Mouse (Mus musculus) heart, embryonic 10.5 days (tissue): ENCODE measurements around the gene Stk11ip. TPM values are rescaled to one million over a fixed set of nuclear protein-coding genes. Genes with fewer than 3 reads are reported as not detected.

Experiments
- DNase-seq: peaks from one replicate; pipeline ENCODE4 v3.0.0-alpha.2; 2017; ENCODE audit warnings: low spot score
- H3K27ac ChIP-seq: fragments of 300-500 bp; sonication (generic); 2 replicates; pipeline ENCODE4 v1.5.1; 2016; ENCODE audit warnings: mild to moderate bottlenecking
- H3K27me3 ChIP-seq: fragments of 300-500 bp; sonication (generic); 2 replicates; pipeline ENCODE4 v1.6.1; 2016; ENCODE audit warnings: mild to moderate bottlenecking; ENCODE audit not compliant: poor library complexity, insufficient read depth, severe bottlenecking
- H3K36me3 ChIP-seq: fragments of 300-500 bp; sonication (generic); 2 replicates; pipeline ENCODE4 v1.6.1; 2016; ENCODE audit warnings: mild to moderate bottlenecking, moderate library complexity
- H3K4me1 ChIP-seq: fragments of 300-500 bp; sonication (generic); 2 replicates; pipeline ENCODE4 v1.6.1; 2016; ENCODE audit warnings: mild to moderate bottlenecking
- H3K4me3 ChIP-seq: fragments of 300-500 bp; sonication (generic); 2 replicates; pipeline ENCODE4 v1.5.1; 2016; ENCODE audit warnings: mild to moderate bottlenecking, moderate library complexity
- H3K9me3 ChIP-seq: fragments of 300-500 bp; sonication (generic); 2 replicates; pipeline ENCODE4 v1.6.1; 2016; ENCODE audit warnings: mild to moderate bottlenecking, moderate library complexity
- WGBS: fragments of 180-500 bp; shearing (Covaris S2); methylation state at CpG from one replicate; pipeline ENCODE4 v1.1.7; 2016; 5-methylcytosine and 5-hydroxymethylcytosine counted together
- polyA plus RNA-seq: library from polyadenylated mRNA; unstranded; fragments of >200 nt; fragmentation: Nextera tagmentation; extraction: Ambion mirVana; gene quantifications from 2 replicates; pipeline ENCODE4 v1.2.1, GENCODE M21; 2016

The Stk11ip gene
- polyA plus RNA-seq, 1 experiment from 2014 or later: 22.3 TPM

- peaks cover 90% of the 10 kb centered on the region for H3K4me1 ChIP-seq
These were observed 14.3 kb upstream of the Stk11ip start, which contains the start of gene Inha for GRCm38 (mm10) chr1:75507006-75507405. Gene Inha, plus strand, starts transcription at chr1:75507077.

GRCm38 (mm10) chr1:75509586-75509985, 11.7 kb upstream of the Stk11ip start:
- Histone ChIP-seq H3K9me3 (no peaks in the 10 kb centered on the region), H3K4me1 (peaks cover 84% of the 10 kb centered on the region), H3K4me3 (no peak overlapping the region), H3K27ac (peak overlapping the region; percentile 89), H3K36me3 (no peaks in the 10 kb centered on the region; the same call in 1 of the 2 replicates), H3K27me3 (no peaks in the 10 kb centered on the region)
- DNase-seq: no peak
- 42% methylated on average over 20 of the region's 20 CpGs for whole genome bisulfite sequencing

More at GRCm38 (mm10) chr1:75507006-75507405, 14.3 kb upstream of the Stk11ip start, which contains the start of gene Inha:
- peak within 1 kb of the TSS; percentile 96 for H3K4me3 ChIP-seq
- H3K27me3 ChIP-seq: no peaks in the 10 kb centered on the region
- peaks cover 20% of the 10 kb centered on the region for H3K36me3 ChIP-seq
- no peaks in the 10 kb centered on the region for H3K9me3 ChIP-seq
- WGBS: 36% methylated on average over 10 of the region's 10 CpGs
- H3K27ac ChIP-seq: peak within 1 kb of the TSS; percentile 99
- peak; percentile 76 for DNase-seq

- Histone ChIP-seq H3K4me3 (no peak overlapping the region), H3K4me1 (peaks cover 83% of the 10 kb centered on the region), H3K36me3 (no peaks in the 10 kb centered on the region), H3K27me3 (no peaks in the 10 kb centered on the region), H3K9me3 (no peaks in the 10 kb centered on the region), H3K27ac (peak overlapping the region; percentile 89)
- WGBS: 46% methylated on average over 5 of the region's 5 CpGs
- DNase-seq: no peak
These were observed 11.2 kb upstream of the Stk11ip start for GRCm38 (mm10) chr1:75510154-75510553.

GRCm38 (mm10) chr1:75511437-75512210, 9.7 kb upstream of the Stk11ip start:
- peaks cover 79% of the 10 kb centered on the region for H3K4me1 ChIP-seq
- H3K36me3 ChIP-seq: no peaks in the 10 kb centered on the region
- no peaks in the 10 kb centered on the region for H3K9me3 ChIP-seq
- 31% methylated on average over 4 of the region's 4 CpGs for WGBS
- peak; percentile 89 for DNase-seq
- H3K4me3 ChIP-seq: peak overlapping the region; percentile 12; the same call in 1 of the 2 replicates
- no peaks in the 10 kb centered on the region for H3K27me3 ChIP-seq
- H3K27ac ChIP-seq: peak overlapping the region; percentile 89

- no peaks in the 10 kb centered on the region for H3K27me3 ChIP-seq
- H3K9me3 ChIP-seq: no peaks in the 10 kb centered on the region
- H3K27ac ChIP-seq: peak overlapping the region; percentile 89
- H3K4me1 ChIP-seq: peaks cover 79% of the 10 kb centered on the region
- no peak for DNase-seq
- WGBS: 86% methylated on average over 3 of the region's 3 CpGs
- no peak overlapping the region for H3K4me3 ChIP-seq
- H3K36me3 ChIP-seq: no peaks in the 10 kb centered on the region
These were observed 8.8 kb upstream of the Stk11ip start for GRCm38 (mm10) chr1:75512550-75512949.

GRCm38 (mm10) chr1:75516703-75517380, 4.5 kb upstream of the Stk11ip start:
- DNase-seq: peak; percentile 74
- Histone ChIP-seq H3K4me3 (no peak overlapping the region), H3K27me3 (no peaks in the 10 kb centered on the region), H3K9me3 (no peaks in the 10 kb centered on the region), H3K36me3 (no peaks in the 10 kb centered on the region), H3K4me1 (peaks cover 45% of the 10 kb centered on the region), H3K27ac (peak overlapping the region; percentile 65)
- 52% methylated on average over 15 of the region's 15 CpGs for WGBS

GRCm38 (mm10) chr1:75517984-75518383, 3.3 kb upstream of the Stk11ip start:
- no peaks in the 10 kb centered on the region for H3K27me3 ChIP-seq
- no peaks in the 10 kb centered on the region for H3K9me3 ChIP-seq
- H3K27ac ChIP-seq: no peak overlapping the region; the same call in 1 of the 2 replicates
- peaks cover 37% of the 10 kb centered on the region for H3K4me1 ChIP-seq
- no peaks in the 10 kb centered on the region for H3K36me3 ChIP-seq
- WGBS: 40% methylated on average over 4 of the region's 4 CpGs
- H3K4me3 ChIP-seq: no peak overlapping the region
- DNase-seq: peak; percentile 69

GRCm38 (mm10) chr1:75518427-75518826, 2.9 kb upstream of the Stk11ip start:
- H3K9me3 ChIP-seq: no peaks in the 10 kb centered on the region
- WGBS: 90% methylated on average over 4 of the region's 4 CpGs
- no peaks in the 10 kb centered on the region for H3K36me3 ChIP-seq
- H3K27ac ChIP-seq: no peak overlapping the region
- DNase-seq: no peak
- no peaks in the 10 kb centered on the region for H3K27me3 ChIP-seq
- no peak overlapping the region for H3K4me3 ChIP-seq
- peaks cover 33% of the 10 kb centered on the region for H3K4me1 ChIP-seq

GRCm38 (mm10) chr1:75519576-75519975, 1.8 kb upstream of the Stk11ip start:
- peaks cover 1% of the 10 kb centered on the region for H3K36me3 ChIP-seq
- no peaks in the 10 kb centered on the region for H3K9me3 ChIP-seq
- no peak overlapping the region for H3K4me3 ChIP-seq
- no peak for DNase-seq
- WGBS: 73% methylated on average over 5 of the region's 5 CpGs
- H3K4me1 ChIP-seq: peaks cover 34% of the 10 kb centered on the region
- no peaks in the 10 kb centered on the region for H3K27me3 ChIP-seq
- peak overlapping the region; percentile 89 for H3K27ac ChIP-seq

- H3K4me1 ChIP-seq: peaks cover 12% of the 10 kb centered on the region
- no peak for DNase-seq
- peaks cover 46% of the 10 kb centered on the region for H3K36me3 ChIP-seq
- H3K27me3 ChIP-seq: no peaks in the 10 kb centered on the region
- no peak overlapping the region for H3K4me3 ChIP-seq
- 88% methylated on average over 7 of the region's 7 CpGs for WGBS
- H3K9me3 ChIP-seq: no peaks in the 10 kb centered on the region
- no peak overlapping the region for H3K27ac ChIP-seq
These were observed 3.4 kb downstream of the Stk11ip start for GRCm38 (mm10) chr1:75524679-75525078.

- Histone ChIP-seq H3K27ac (no peak overlapping the region), H3K27me3 (no peaks in the 10 kb centered on the region), H3K9me3 (no peaks in the 10 kb centered on the region), H3K4me1 (peaks cover 3% of the 10 kb centered on the region; the same call in 1 of the 2 replicates), H3K36me3 (peaks cover 81% of the 10 kb centered on the region), H3K4me3 (no peak overlapping the region)
- no peak for DNase-seq
- 64% methylated on average over 4 of the region's 4 CpGs for WGBS
These were observed 9.2 kb downstream of the Stk11ip start for GRCm38 (mm10) chr1:75530546-75530945.

GRCm38 (mm10) chr1:75532280-75533172, 11.2 kb downstream of the Stk11ip start:
- H3K4me1 ChIP-seq: 0 out of 2 replicates have a peak, but pooled peaks cover 2% of the 10 kb centered on the region
- H3K4me3 ChIP-seq: no peak overlapping the region
- 85% methylated on average over 19 of the region's 19 CpGs for WGBS
- no peak for DNase-seq
- no peaks in the 10 kb centered on the region for H3K9me3 ChIP-seq
- H3K36me3 ChIP-seq: peaks cover 72% of the 10 kb centered on the region
- H3K27ac ChIP-seq: no peak overlapping the region
- H3K27me3 ChIP-seq: no peaks in the 10 kb centered on the region
